Mouse (Mus musculus): Measurements from ENCODE around the gene Mctp2. TPM values are rescaled to one million over a fixed set of nuclear protein-coding genes. Genes with fewer than 3 reads are reported as not detected.

The Mctp2 gene
- polyA plus RNA-seq, 1 experiment = 4.5 TPM

- DNase-seq (ENCODE audit: low spot score) = no peak
Measured at GRCm38 (mm10) chr7:72165726-72166701, 140.4 kb downstream of the Mctp2 start.

GRCm38 (mm10) chr7:72162256-72162655 is 144.2 kb downstream of the Mctp2 start:
- no peak for DNase-seq (ENCODE audit: low spot score)

- DNase-seq (ENCODE audit: low spot score) = no peak
Measured at GRCm38 (mm10) chr7:72159513-72160063, 146.8 kb downstream of the Mctp2 start.

- DNase-seq (ENCODE audit: low spot score) = no peak
Measured at GRCm38 (mm10) chr7:72150799-72151708, 155.4 kb downstream of the Mctp2 start.

- DNase-seq (ENCODE audit: low spot score) = no peak
Measured at GRCm38 (mm10) chr7:72149073-72149472, 157.3 kb downstream of the Mctp2 start.

GRCm38 (mm10) chr7:72146849-72147248 is 159.6 kb downstream of the Mctp2 start:
- DNase-seq (ENCODE audit: low spot score) = no peak

GRCm38 (mm10) chr7:72145726-72146520 is 160.5 kb downstream of the Mctp2 start:
- DNase-seq (ENCODE audit: low spot score) = no peak

GRCm38 (mm10) chr7:72138701-72139100 is 167.7 kb downstream of the Mctp2 start:
- no peak for DNase-seq (ENCODE audit: low spot score)

GRCm38 (mm10) chr7:72120986-72121385 is 185.4 kb downstream of the Mctp2 start:
- no peak for DNase-seq (ENCODE audit: low spot score)

- no peak for DNase-seq (ENCODE audit: low spot score)
Measured at GRCm38 (mm10) chr7:72119713-72120112, 186.7 kb downstream of the Mctp2 start.

GRCm38 (mm10) chr7:72117376-72118077 is 188.9 kb downstream of the Mctp2 start:
- no peak for DNase-seq (ENCODE audit: low spot score)

- no peak for DNase-seq (ENCODE audit: low spot score)
Measured at GRCm38 (mm10) chr7:72115073-72115472, 191.3 kb downstream of the Mctp2 start.

- DNase-seq (ENCODE audit: low spot score) = no peak
Measured at GRCm38 (mm10) chr7:72110578-72110977, 195.8 kb downstream of the Mctp2 start.

GRCm38 (mm10) chr7:72108639-72109399 is 197.6 kb downstream of the Mctp2 start:
- no peak for DNase-seq (ENCODE audit: low spot score)

- no peak for DNase-seq (ENCODE audit: low spot score)
Measured at GRCm38 (mm10) chr7:72104170-72104569, 202.2 kb downstream of the Mctp2 start.

GRCm38 (mm10) chr7:72103654-72104053 is 202.8 kb downstream of the Mctp2 start:
- DNase-seq (ENCODE audit: low spot score) = no peak

- DNase-seq (ENCODE audit: low spot score) = no peak
Measured at GRCm38 (mm10) chr7:72100683-72101082, 205.7 kb downstream of the Mctp2 start.

- DNase-seq (ENCODE audit: low spot score) = no peak
Measured at GRCm38 (mm10) chr7:72098603-72099002, 207.8 kb downstream of the Mctp2 start.

GRCm38 (mm10) chr7:72096973-72097372 is 209.4 kb downstream of the Mctp2 start:
- no peak for DNase-seq (ENCODE audit: low spot score)

- DNase-seq (ENCODE audit: low spot score) = no peak
Measured at GRCm38 (mm10) chr7:72096433-72096832, 210.0 kb downstream of the Mctp2 start.

Measured in urinary bladder, adult 2 months (tissue).